Mouse (Mus musculus): ENCODE measurements around the gene Tspo2.

Tspo2 gene

GRCm38 (mm10) chr17:48451353-48451675, at the start of gene Tspo2:
Tspo2 (minus strand) TSS chr17:48451522.
- TF ChIP-seq GATA4 (IDR thresholded peaks at IDR 0.05; ENCODE audit: insufficient replicate concordance, low read length) = no peak

GRCm38 (mm10) chr17:48500846-48501445, 49.6 kb upstream of the Tspo2 start:
- no peak for TF ChIP-seq GATA4 (IDR thresholded peaks at IDR 0.05; ENCODE audit: insufficient replicate concordance, low read length)

GRCm38 (mm10) chr17:48497986-48498385, 46.7 kb upstream of the Tspo2 start:
- no peak for TF ChIP-seq GATA4 (IDR thresholded peaks at IDR 0.05; ENCODE audit: insufficient replicate concordance, low read length)

- TF ChIP-seq GATA4 (IDR thresholded peaks at IDR 0.05; ENCODE audit: insufficient replicate concordance, low read length) = no peak
Observed at GRCm38 (mm10) chr17:48493986-48494385, 42.7 kb upstream of the Tspo2 start.

GRCm38 (mm10) chr17:48493582-48493981, 42.3 kb upstream of the Tspo2 start:
- no peak for TF ChIP-seq GATA4 (IDR thresholded peaks at IDR 0.05; ENCODE audit: insufficient replicate concordance, low read length)

GRCm38 (mm10) chr17:48492621-48493020, 41.3 kb upstream of the Tspo2 start:
- TF ChIP-seq GATA4 (IDR thresholded peaks at IDR 0.05; ENCODE audit: insufficient replicate concordance, low read length) = no peak

- no peak for TF ChIP-seq GATA4 (IDR thresholded peaks at IDR 0.05; ENCODE audit: insufficient replicate concordance, low read length)
Observed at GRCm38 (mm10) chr17:48489466-48489865, 38.1 kb upstream of the Tspo2 start.

- TF ChIP-seq GATA4 (IDR thresholded peaks at IDR 0.05; ENCODE audit: insufficient replicate concordance, low read length) = no peak
Observed at GRCm38 (mm10) chr17:48484191-48484590, 32.9 kb upstream of the Tspo2 start.

GRCm38 (mm10) chr17:48483764-48484163, 32.4 kb upstream of the Tspo2 start:
- no peak for TF ChIP-seq GATA4 (IDR thresholded peaks at IDR 0.05; ENCODE audit: insufficient replicate concordance, low read length)

- no peak for TF ChIP-seq GATA4 (IDR thresholded peaks at IDR 0.05; ENCODE audit: insufficient replicate concordance, low read length)
Observed at GRCm38 (mm10) chr17:48479952-48480351, 28.6 kb upstream of the Tspo2 start.

GRCm38 (mm10) chr17:48475444-48475843, 24.1 kb upstream of the Tspo2 start:
- TF ChIP-seq GATA4 (IDR thresholded peaks at IDR 0.05; ENCODE audit: insufficient replicate concordance, low read length) = no peak

GRCm38 (mm10) chr17:48467395-48468231, 16.3 kb upstream of the Tspo2 start:
- TF ChIP-seq GATA4 (IDR thresholded peaks at IDR 0.05; ENCODE audit: insufficient replicate concordance, low read length) = no peak

- TF ChIP-seq GATA4 (IDR thresholded peaks at IDR 0.05; ENCODE audit: insufficient replicate concordance, low read length) = no peak
Observed at GRCm38 (mm10) chr17:48466769-48467394, 15.6 kb upstream of the Tspo2 start.

GRCm38 (mm10) chr17:48463391-48463790, 12.1 kb upstream of the Tspo2 start:
- no peak for TF ChIP-seq GATA4 (IDR thresholded peaks at IDR 0.05; ENCODE audit: insufficient replicate concordance, low read length)

GRCm38 (mm10) chr17:48462096-48462495, 10.8 kb upstream of the Tspo2 start:
- TF ChIP-seq GATA4 (IDR thresholded peaks at IDR 0.05; ENCODE audit: insufficient replicate concordance, low read length) = no peak

GRCm38 (mm10) chr17:48457971-48458653, 6.8 kb upstream of the Tspo2 start:
- TF ChIP-seq GATA4 (IDR thresholded peaks at IDR 0.05; ENCODE audit: insufficient replicate concordance, low read length) = no peak
